Mouse (Mus musculus): ENCODE data around the gene Gm11238.

DNA sequence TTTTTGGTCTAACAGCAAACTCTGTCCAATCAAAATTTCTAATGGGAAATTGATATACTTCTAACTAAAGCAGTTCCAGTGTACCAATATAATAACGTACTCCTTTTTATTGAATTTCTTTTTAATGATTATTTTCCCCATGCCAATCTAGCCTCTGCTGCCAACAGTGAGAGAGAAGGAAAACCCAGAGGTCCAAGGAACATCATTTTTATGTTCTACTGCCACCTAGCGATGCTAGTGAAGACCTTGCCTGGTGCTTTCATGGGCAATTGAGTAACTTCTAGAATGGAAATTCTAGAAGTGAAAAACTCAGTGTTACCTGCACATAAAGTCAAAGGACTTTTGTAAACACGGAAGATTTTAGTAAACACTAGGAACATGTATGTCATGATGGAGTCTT, 8.4 kb upstream of the Gm11238 start:
- TF ChIP-seq GATA1 (IDR thresholded peaks at IDR 0.05; ENCODE audit: low read length) (no peak), TAL1 (IDR thresholded peaks at IDR 0.05; ENCODE audit: low read length) (no peak)
